Mouse (Mus musculus): Measurements from ENCODE around the gene Wwox. TPM values are rescaled to one million over a fixed set of nuclear protein-coding genes. Genes with fewer than 3 reads are reported as not detected.
A peak's percentile ranks its signal among the peaks of the same experiment; 100 is the strongest.

Gene Wwox
- polyA plus RNA-seq, 1 experiment from 2014 or later, result 10.9 TPM

GRCm38 (mm10) chr8:114548837-114549236 lies 109.4 kb downstream of the Wwox start:
- ATAC-seq, result peak; percentile 52; the same call in 1 of the 2 replicates
- no peaks in the 10 kb centered on the region for H3K36me3 ChIP-seq (ENCODE audit: control insufficient read depth, insufficient read depth, low read length)
- WGBS, result 48% methylated on average over 6 of the region's 6 CpGs

GRCm38 (mm10) chr8:114550029-114550428 lies 110.6 kb downstream of the Wwox start:
- WGBS, result 70% methylated on average over 7 of the region's 7 CpGs
- ATAC-seq, result no peak

More at GRCm38 (mm10) chr8:114548837-114549236, 109.4 kb downstream of the Wwox start:
- no peak overlapping the region for H3K4me2 ChIP-seq (ENCODE audit: low read depth, low read length)
- no peak overlapping the region for H3K4me3 ChIP-seq (ENCODE audit: low read length)
- no peak overlapping the region for H3K9ac ChIP-seq (ENCODE audit: low read depth, low read length)
- peaks cover 3% of the 10 kb centered on the region; the same call in 1 of the 2 replicates for H3K4me1 ChIP-seq (ENCODE audit: control insufficient read depth, insufficient read depth, low read length)
- no peak overlapping the region; the same call in 1 of the 2 replicates for H3K27ac ChIP-seq (ENCODE audit: low read length)
- no peaks in the 10 kb centered on the region for H3K27me3 ChIP-seq (replicated peaks; ENCODE audit: control insufficient read depth, insufficient read depth, low read length)
- no peaks in the 10 kb centered on the region for H3K9me3 ChIP-seq (ENCODE audit: control insufficient read depth, low read length)

GRCm38 (mm10) chr8:114552606-114553005 lies 113.2 kb downstream of the Wwox start:
- Histone ChIP-seq H3K9me3 (ENCODE audit: control insufficient read depth, low read length) (no peaks in the 10 kb centered on the region), H3K4me3 (ENCODE audit: low read length) (no peak overlapping the region), H3K27ac (ENCODE audit: low read length) (no peak overlapping the region), H3K27me3 (replicated peaks; ENCODE audit: control insufficient read depth, insufficient read depth, low read length) (no peaks in the 10 kb centered on the region), H3K36me3 (ENCODE audit: control insufficient read depth, insufficient read depth, low read length) (no peaks in the 10 kb centered on the region), H3K4me2 (ENCODE audit: low read depth, low read length) (no peak overlapping the region), H3K4me1 (ENCODE audit: control insufficient read depth, insufficient read depth, low read length) (peaks cover 3% of the 10 kb centered on the region; the same call in 1 of the 2 replicates), H3K9ac (ENCODE audit: low read depth, low read length) (no peak overlapping the region)
- 66% methylated on average over 3 of the region's 3 CpGs for WGBS
- no peak for ATAC-seq

More at GRCm38 (mm10) chr8:114550029-114550428, 110.6 kb downstream of the Wwox start:
- Histone ChIP-seq H3K27me3 (replicated peaks; ENCODE audit: control insufficient read depth, insufficient read depth, low read length) (no peaks in the 10 kb centered on the region), H3K27ac (ENCODE audit: low read length) (no peak overlapping the region), H3K4me2 (ENCODE audit: low read depth, low read length) (no peak overlapping the region), H3K9ac (ENCODE audit: low read depth, low read length) (no peak overlapping the region), H3K4me3 (ENCODE audit: low read length) (no peak overlapping the region), H3K9me3 (ENCODE audit: control insufficient read depth, low read length) (no peaks in the 10 kb centered on the region), H3K36me3 (ENCODE audit: control insufficient read depth, insufficient read depth, low read length) (no peaks in the 10 kb centered on the region), H3K4me1 (ENCODE audit: control insufficient read depth, insufficient read depth, low read length) (peaks cover 3% of the 10 kb centered on the region; the same call in 1 of the 2 replicates)

- WGBS, result 59% methylated on average over 15 of the region's 15 CpGs
- Histone ChIP-seq H3K9ac (ENCODE audit: low read depth, low read length) (no peak overlapping the region), H3K4me3 (ENCODE audit: low read length) (no peak overlapping the region), H3K4me2 (ENCODE audit: low read depth, low read length) (no peak overlapping the region), H3K4me1 (ENCODE audit: control insufficient read depth, insufficient read depth, low read length) (no peaks in the 10 kb centered on the region), H3K9me3 (ENCODE audit: control insufficient read depth, low read length) (no peaks in the 10 kb centered on the region), H3K27me3 (replicated peaks; ENCODE audit: control insufficient read depth, insufficient read depth, low read length) (no peaks in the 10 kb centered on the region), H3K36me3 (ENCODE audit: control insufficient read depth, insufficient read depth, low read length) (no peaks in the 10 kb centered on the region), H3K27ac (ENCODE audit: low read length) (no peak overlapping the region)
- ATAC-seq, result no peak
Measured at GRCm38 (mm10) chr8:114554966-114555365, 115.5 kb downstream of the Wwox start.

- H3K4me3 ChIP-seq (ENCODE audit: low read length), result no peak overlapping the region
- no peak for ATAC-seq
- no peaks in the 10 kb centered on the region for H3K27me3 ChIP-seq (replicated peaks; ENCODE audit: control insufficient read depth, insufficient read depth, low read length)
- no peaks in the 10 kb centered on the region for H3K9me3 ChIP-seq (ENCODE audit: control insufficient read depth, low read length)
- H3K27ac ChIP-seq (ENCODE audit: low read length), result no peak overlapping the region
- no peaks in the 10 kb centered on the region for H3K4me1 ChIP-seq (ENCODE audit: control insufficient read depth, insufficient read depth, low read length)
- WGBS, result 61% methylated on average over 6 of the region's 6 CpGs
- no peaks in the 10 kb centered on the region for H3K36me3 ChIP-seq (ENCODE audit: control insufficient read depth, insufficient read depth, low read length)
- no peak overlapping the region for H3K4me2 ChIP-seq (ENCODE audit: low read depth, low read length)
- H3K9ac ChIP-seq (ENCODE audit: low read depth, low read length), result no peak overlapping the region
Measured at GRCm38 (mm10) chr8:114555491-114556202, 116.2 kb downstream of the Wwox start.

GRCm38 (mm10) chr8:114561191-114561590 lies 121.7 kb downstream of the Wwox start:
- WGBS, result 79% methylated on average over 8 of the region's 8 CpGs
- H3K9ac ChIP-seq (ENCODE audit: low read depth, low read length), result no peak overlapping the region
- H3K4me2 ChIP-seq (ENCODE audit: low read depth, low read length), result no peak overlapping the region
- H3K4me1 ChIP-seq (ENCODE audit: control insufficient read depth, insufficient read depth, low read length), result peaks cover 4% of the 10 kb centered on the region; the same call in 1 of the 2 replicates
- ATAC-seq, result peak; percentile 70; the same call in 1 of the 2 replicates
- no peaks in the 10 kb centered on the region for H3K9me3 ChIP-seq (ENCODE audit: control insufficient read depth, low read length)
- no peaks in the 10 kb centered on the region for H3K27me3 ChIP-seq (replicated peaks; ENCODE audit: control insufficient read depth, insufficient read depth, low read length)
- no peak overlapping the region for H3K4me3 ChIP-seq (ENCODE audit: low read length)
- H3K36me3 ChIP-seq (ENCODE audit: control insufficient read depth, insufficient read depth, low read length), result no peaks in the 10 kb centered on the region
- H3K27ac ChIP-seq (ENCODE audit: low read length), result no peak overlapping the region

- H3K27me3 ChIP-seq (replicated peaks; ENCODE audit: control insufficient read depth, insufficient read depth, low read length), result no peaks in the 10 kb centered on the region
- H3K36me3 ChIP-seq (ENCODE audit: control insufficient read depth, insufficient read depth, low read length), result no peaks in the 10 kb centered on the region
- no peak overlapping the region for H3K27ac ChIP-seq (ENCODE audit: low read length)
- no peak for ATAC-seq
- H3K9me3 ChIP-seq (ENCODE audit: control insufficient read depth, low read length), result no peaks in the 10 kb centered on the region
- no peak overlapping the region for H3K4me3 ChIP-seq (ENCODE audit: low read length)
- no peak overlapping the region for H3K4me2 ChIP-seq (ENCODE audit: low read depth, low read length)
- WGBS, result 80% methylated on average over 13 of the region's 13 CpGs
- H3K4me1 ChIP-seq (ENCODE audit: control insufficient read depth, insufficient read depth, low read length), result peaks cover 4% of the 10 kb centered on the region; the same call in 1 of the 2 replicates
- H3K9ac ChIP-seq (ENCODE audit: low read depth, low read length), result no peak overlapping the region
Measured at GRCm38 (mm10) chr8:114562486-114562885, 123.0 kb downstream of the Wwox start.

GRCm38 (mm10) chr8:114563361-114563760 lies 123.9 kb downstream of the Wwox start:
- no peak for ATAC-seq
- Histone ChIP-seq H3K27ac (ENCODE audit: low read length) (no peak overlapping the region), H3K4me2 (ENCODE audit: low read depth, low read length) (no peak overlapping the region), H3K4me3 (ENCODE audit: low read length) (no peak overlapping the region), H3K9ac (ENCODE audit: low read depth, low read length) (no peak overlapping the region), H3K36me3 (ENCODE audit: control insufficient read depth, insufficient read depth, low read length) (no peaks in the 10 kb centered on the region), H3K4me1 (ENCODE audit: control insufficient read depth, insufficient read depth, low read length) (peaks cover 5% of the 10 kb centered on the region; the same call in 1 of the 2 replicates), H3K9me3 (ENCODE audit: control insufficient read depth, low read length) (no peaks in the 10 kb centered on the region), H3K27me3 (replicated peaks; ENCODE audit: control insufficient read depth, insufficient read depth, low read length) (no peaks in the 10 kb centered on the region)
- 67% methylated on average over 7 of the region's 7 CpGs for WGBS

GRCm38 (mm10) chr8:114564036-114564435 lies 124.6 kb downstream of the Wwox start:
- WGBS, result 77% methylated on average over 6 of the region's 6 CpGs
- no peaks in the 10 kb centered on the region for H3K27me3 ChIP-seq (replicated peaks; ENCODE audit: control insufficient read depth, insufficient read depth, low read length)
- no peak overlapping the region for H3K27ac ChIP-seq (ENCODE audit: low read length)
- no peaks in the 10 kb centered on the region for H3K9me3 ChIP-seq (ENCODE audit: control insufficient read depth, low read length)
- no peak overlapping the region for H3K4me3 ChIP-seq (ENCODE audit: low read length)
- ATAC-seq, result no peak
- H3K9ac ChIP-seq (ENCODE audit: low read depth, low read length), result no peak overlapping the region
- no peaks in the 10 kb centered on the region for H3K36me3 ChIP-seq (ENCODE audit: control insufficient read depth, insufficient read depth, low read length)
- H3K4me1 ChIP-seq (ENCODE audit: control insufficient read depth, insufficient read depth, low read length), result peaks cover 6% of the 10 kb centered on the region; the same call in 1 of the 2 replicates
- no peak overlapping the region for H3K4me2 ChIP-seq (ENCODE audit: low read depth, low read length)

All from intestine, embryonic 16.5 days (tissue).